Mouse (Mus musculus) spleen, postnatal 14 days (tissue): ENCODE data around the gene Glycam1.
A peak's percentile ranks its signal among the peaks of the same experiment; 100 is the strongest.
"Not testable (repeated sequence)": the region's sequence is repeated elsewhere in the genome, so short reads cannot be mapped to it uniquely, and the experiment has no call there.

Experiments used
- DNase-seq, 2 experiments: peaks; one replicate each; pipeline ENCODE4 v3.0.0; 2021 to 2022; ENCODE audit warnings: low spot score in 2 of 2

Gene Glycam1

DNA sequence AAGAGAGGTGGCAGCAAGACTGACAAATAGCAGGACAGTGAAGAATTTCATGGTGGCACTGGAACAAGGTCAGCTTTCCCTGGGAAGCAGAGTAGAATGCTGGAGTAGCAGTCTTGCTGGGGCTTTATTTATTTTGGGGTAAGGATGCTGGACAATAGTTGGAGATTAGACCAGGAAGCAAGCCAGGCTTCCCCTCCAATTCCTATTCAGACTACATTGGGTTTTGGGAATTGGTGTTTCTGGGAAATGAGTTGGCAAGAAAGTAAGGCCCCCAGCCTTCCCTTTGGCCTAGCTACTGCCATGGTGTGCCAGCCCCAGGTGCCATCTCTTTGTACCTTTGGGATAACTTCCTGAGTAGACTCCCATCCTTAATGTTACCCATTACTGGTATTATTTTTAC is at the start of gene Glycam1:
Gene Glycam1 (minus strand): TSS at position 101 of the 400 bp plus-strand sequence.
- DNase-seq = no peak

DNA sequence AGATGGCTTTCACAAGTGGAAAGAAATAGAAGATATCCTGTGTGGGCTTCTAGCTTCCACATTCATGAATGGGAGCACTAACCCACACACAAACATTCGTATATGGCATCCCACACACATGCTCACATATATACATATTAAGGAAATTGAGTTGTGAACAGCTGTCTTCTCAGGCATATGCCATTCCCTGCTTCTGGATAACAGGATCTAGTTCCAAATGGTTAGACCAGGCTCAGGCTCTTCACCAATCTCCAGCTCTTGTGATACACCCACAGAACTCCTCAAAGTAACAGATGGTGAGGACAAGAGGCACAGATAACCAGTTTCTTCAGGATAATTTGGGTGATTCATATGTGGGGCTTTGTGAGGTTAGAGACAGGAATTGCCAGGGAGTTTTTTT is 39.6 kb upstream of the Glycam1 start:
- no peak for DNase-seq

DNA sequence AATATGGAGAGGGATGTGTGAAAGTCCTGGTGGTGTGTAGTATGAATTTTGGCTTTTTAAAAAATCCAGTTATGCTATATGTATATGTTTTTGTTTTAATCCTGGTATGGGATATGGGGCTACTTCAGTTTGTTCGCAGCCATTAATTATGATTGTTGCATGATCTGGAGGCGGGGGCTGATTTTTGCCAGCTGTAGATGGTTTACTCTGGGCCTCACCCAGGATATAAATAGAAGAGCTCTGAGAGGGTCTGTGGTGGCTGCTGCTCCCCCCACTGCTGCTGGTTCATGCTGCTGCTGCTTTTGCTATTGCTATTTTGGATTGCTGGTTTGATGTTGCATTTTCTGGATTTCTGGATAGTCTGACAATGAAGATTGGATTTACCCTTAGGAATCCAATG is 25.9 kb upstream of the Glycam1 start:
- DNase-seq = no peak

- not testable (repeated sequence) for DNase-seq
Measured at GRCm38 (mm10) chr15:103587752-103588151, 22.9 kb upstream of the Glycam1 start.

GRCm38 (mm10) chr15:103585876-103586275 is 21.0 kb upstream of the Glycam1 start:
- no peak for DNase-seq

DNA sequence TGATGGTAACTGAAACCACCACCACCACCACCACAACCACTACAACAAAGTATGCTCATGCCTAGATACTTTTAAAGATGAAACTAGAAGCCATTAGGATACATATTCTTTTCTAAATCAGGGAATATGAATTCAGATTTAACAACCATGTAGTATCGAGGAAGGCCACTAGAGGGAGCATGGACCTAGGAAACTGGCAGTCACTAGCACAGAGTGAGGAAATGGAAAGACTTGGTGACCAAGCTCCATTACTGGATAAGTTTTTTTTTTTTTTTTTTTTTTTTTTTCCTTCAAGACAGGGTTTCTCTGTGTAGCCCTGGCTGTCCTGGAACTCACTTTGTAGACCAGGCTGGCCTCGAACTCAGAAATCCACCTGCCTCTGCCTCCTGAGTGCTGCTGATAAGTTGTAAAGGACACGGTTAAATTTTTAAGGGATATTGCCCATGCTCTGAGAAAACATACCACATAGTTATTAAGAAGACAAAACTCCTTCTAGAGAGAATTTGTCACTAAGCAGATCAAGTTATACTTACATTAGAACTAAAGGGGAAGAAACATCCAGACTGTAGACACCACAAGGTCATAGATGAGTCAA is 12.7 kb downstream of the Glycam1 start:
- peak in 1 of 2 experiments; percentile 11 for DNase-seq

- DNase-seq = no peak
Measured at GRCm38 (mm10) chr15:103551053-103551452, 13.8 kb downstream of the Glycam1 start.

- no peak for DNase-seq
Measured at GRCm38 (mm10) chr15:103549475-103549874, 15.4 kb downstream of the Glycam1 start.

GRCm38 (mm10) chr15:103547983-103548382 is 16.9 kb downstream of the Glycam1 start:
- no peak for DNase-seq

GRCm38 (mm10) chr15:103542526-103542925 is 22.4 kb downstream of the Glycam1 start:
- no peak for DNase-seq

GRCm38 (mm10) chr15:103540646-103541045 is 24.2 kb downstream of the Glycam1 start:
- DNase-seq = no peak

DNA sequence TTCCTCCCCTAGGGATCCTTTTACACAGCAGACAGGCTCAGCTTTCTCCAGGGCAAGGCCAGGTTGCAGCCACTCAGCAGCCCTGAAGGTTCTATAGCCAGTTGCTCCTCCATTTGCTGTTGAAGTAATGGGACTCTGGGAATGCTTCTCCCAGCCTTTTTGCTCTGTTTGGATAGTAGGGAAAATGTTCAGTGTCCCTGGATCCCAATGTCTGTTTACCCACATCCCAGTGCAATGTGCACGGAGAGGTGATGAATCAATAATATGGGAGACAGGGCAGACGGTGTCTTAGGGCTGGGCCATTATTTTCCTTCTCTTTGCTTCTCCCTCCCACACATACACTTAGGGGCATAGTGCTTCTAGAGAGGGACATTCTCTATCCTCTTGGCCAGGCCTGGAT is 25.6 kb downstream of the Glycam1 start:
- DNase-seq = no peak

GRCm38 (mm10) chr15:103537822-103538213 is 27.1 kb downstream of the Glycam1 start, which contains the start of gene Ppp1r1a:
TSS of gene Ppp1r1a (minus strand) at chr15:103538003.
- no peak for DNase-seq

DNA sequence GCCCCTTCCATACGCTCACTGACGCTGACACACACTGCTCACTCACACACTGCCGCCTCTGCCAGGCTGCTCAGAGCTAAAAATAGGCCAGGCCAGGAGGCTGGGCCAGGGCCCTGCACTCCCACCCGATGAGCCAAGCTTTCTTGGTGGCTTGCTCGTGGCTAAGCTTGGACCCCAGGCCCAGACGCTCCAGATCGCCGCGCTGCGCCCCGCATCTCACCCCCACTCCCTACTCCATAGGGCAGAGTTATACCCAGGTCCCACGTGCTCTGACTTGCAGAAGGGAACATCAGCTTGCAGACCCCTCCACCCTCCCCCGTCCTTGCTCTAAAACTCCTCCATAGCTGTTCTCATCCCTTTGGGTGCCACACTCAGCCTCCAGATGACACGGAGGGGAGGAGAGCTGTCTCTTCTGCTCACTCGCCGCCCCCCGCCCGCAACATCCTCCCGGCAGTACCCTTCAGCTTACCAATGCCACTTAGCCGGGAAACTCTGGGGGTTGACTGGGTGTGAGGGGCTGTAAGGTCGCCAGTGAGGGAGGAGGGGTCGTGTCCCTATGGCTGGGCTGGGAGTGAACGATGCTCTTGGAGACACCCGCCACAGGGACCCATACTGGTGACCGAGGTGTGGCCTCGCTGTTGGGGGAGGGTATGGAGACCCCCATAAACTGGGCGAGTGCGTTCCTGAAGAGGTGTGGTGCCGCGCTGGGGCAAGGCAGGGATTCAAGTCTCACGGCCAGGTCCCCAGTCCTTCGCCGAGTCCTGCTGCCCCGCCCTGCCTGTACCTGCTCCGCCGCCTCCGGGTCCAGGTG is 27.7 kb downstream of the Glycam1 start:
- DNase-seq = no peak

GRCm38 (mm10) chr15:103536456-103536855 is 28.4 kb downstream of the Glycam1 start:
- no peak for DNase-seq

DNA sequence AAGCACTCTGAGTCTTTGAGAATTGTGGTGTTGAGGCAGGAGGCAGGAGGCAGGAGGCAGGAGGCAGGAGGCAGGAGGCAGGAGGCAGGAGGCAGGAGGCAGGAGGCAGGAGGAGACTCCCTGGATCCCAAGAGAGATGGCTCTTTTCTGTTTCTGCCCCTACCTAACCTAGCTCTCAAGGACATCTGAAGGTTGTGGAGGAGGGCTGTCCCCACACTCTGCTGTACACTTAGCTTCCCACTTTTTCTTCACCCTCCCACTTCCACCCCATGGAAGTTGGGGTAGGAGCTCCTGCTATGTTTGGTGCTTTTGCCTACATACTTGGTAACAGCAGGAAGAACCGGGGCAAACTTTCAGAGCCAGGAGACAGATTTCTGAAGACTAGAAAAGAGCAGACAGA is 29.1 kb downstream of the Glycam1 start:
- no peak for DNase-seq

DNA sequence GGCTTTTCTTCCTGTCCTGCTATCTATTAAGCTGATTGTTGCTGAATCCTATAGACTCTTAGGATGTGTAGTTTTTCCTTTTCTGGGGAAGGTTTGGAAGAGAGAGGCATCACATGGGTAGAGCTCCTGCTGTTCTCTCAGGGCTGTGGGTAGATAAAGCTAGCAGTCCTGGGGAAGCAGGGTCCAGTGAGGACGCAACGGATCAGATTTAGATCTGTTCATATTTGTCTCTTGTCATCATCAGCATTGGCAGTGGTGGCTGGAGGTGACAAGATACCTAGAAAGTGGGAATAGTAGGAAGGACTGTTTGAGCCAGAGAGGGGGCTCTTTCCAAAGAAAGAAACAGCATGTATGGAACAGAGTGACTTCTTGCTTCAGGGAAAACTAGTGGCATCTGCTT is 29.9 kb downstream of the Glycam1 start:
- DNase-seq = no peak

- DNase-seq = no peak
Measured at GRCm38 (mm10) chr15:103534054-103534620, 30.7 kb downstream of the Glycam1 start.

DNA sequence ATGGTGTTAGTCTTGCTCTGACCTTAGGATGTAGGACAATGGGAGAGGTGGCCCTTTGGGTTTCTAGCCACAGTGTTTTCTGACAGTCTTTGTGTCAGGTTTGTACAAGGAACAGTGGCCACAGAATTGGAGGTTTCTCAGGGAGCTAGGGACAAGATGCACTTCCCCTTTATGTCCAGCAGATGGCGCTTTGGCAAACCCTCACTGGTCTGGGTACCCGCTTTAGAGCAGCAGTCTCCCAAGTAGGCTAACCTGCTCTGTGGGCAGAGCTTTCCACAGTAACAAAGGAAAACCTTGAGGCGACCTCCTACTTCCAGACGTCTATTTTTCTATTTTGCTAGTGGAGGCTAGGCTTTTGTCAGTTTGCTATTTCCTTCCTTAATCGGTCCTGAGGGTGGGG is 34.5 kb downstream of the Glycam1 start:
- peak in 1 of 2 experiments; percentile 9 for DNase-seq

- DNase-seq = no peak
Measured at GRCm38 (mm10) chr15:103523156-103523555, 41.7 kb downstream of the Glycam1 start.

GRCm38 (mm10) chr15:103522458-103523099 is 42.3 kb downstream of the Glycam1 start:
- no peak for DNase-seq
